Mouse (Mus musculus): ENCODE data around the gene Fam171a2. TPM values are rescaled to one million over a fixed set of nuclear protein-coding genes. Genes with fewer than 3 reads are reported as not detected.

Gene Fam171a2
- total RNA-seq, 2 experiments from 2014 or later: 92.5 to 102 TPM

DNA sequence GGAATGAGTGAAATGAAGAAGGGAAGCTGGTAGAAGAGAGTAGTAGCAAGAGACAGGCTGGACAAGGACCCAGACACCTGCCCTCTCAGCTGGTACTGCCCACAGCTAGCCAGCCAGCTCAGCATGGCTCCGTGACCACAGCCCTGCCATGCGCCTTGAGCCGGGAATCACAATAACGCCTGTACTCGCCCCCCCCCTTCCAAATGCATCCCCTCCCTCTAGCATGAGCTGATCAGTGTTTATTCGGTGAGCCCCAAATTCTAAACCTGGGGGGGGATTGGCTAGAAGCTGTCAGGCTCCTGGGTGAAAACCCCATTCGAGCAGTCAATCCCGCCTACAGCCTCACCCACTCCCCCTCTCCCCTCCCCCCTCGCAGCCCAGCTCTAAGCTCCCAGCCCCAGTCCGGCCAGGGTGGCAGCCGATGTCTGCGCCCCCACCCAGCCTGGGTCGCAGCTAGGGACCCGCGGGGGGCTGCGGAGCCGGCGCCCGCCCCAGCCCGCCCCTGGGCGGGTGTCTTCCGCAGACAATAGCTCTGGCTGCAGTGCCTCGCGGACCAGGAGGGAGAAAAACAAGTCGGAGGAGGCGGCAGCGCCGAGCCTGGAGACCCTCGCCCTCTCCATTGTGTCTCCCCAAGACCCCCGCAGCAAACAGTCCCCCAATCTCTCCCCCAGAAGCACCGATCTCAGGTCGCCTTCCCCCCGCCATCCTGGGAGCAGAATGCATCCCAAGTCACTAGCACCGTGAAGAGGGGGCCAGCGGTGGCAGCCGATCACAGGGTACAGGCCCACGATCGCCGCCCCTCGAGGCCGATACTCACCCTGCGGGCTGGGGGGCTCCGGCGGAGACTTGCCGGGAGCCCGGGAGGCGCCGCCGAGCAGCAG is 661 bp downstream of the Fam171a2 start:
- H3K4me3 ChIP-seq: peak overlapping the region; percentile 85
- DNase-seq (ENCODE audit: low spot score in 2 of 2): no peak

DNA sequence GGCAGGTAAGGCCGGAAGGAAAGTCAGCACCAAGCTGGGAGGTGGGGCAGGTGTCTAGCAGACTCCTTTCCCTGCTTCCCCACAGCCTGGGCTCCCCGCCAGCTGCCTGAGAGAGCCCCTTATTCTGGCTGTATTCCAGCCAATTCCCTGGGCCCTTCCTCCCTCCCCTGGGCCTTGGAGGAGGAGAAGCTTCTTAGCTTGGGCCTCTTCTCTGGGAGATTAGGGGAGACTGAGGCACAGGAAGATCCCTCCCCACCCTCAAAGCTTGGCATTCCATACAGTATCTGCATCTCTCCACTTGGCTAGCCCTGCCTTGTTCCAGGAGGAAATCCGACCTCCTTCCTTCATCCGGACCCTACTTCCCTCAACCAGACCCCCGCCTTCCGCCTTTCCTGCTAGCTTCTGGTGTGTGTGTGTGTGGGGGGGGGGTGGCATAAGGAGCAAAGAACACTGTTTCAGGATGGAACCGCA is 1.6 kb downstream of the Fam171a2 start:
- Histone ChIP-seq H3K27ac (peak overlapping the region; percentile 97), H3K4me3 (peak overlapping the region; percentile 85)
- peak in 1 of 2 experiments; percentile 36 for DNase-seq (ENCODE audit: low spot score in 2 of 2)

More for the DNA sequence above, 661 bp downstream of the Fam171a2 start:
- H3K27ac ChIP-seq: peak overlapping the region; percentile 97
- no peak for TF ChIP-seq CTCF (conservative IDR thresholded peaks at IDR 0.05)

DNA sequence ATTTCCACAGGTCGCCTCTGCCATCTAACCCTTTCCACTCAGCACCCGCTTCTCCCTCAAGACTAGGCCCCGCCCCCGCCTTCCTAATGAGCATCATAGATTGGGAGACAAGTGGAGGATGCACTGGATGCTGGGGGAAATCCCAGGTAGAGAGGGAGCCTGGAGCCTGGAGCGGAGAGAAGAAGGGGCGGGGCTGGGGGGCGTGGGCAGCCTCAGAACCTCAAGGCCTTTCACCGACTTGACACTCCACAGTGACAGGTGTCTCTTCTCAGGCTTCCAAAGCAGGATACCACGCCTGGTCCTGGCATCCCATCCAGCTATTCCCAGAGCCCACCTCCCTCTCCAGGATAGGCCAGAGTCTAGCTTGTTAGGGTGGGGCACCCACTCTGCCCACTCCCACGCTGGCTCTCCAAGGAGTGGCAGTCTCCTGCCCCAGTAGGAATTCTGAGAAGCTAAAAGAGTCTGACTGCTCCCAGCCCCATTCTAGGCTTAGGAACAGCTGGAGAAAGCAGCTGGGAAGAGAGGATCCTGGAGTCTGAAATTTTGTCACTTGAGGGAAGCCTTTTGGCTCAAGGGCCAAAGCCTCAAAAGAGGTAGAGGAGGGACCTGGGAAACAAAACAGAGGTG is 2.1 kb downstream of the Fam171a2 start:
- Histone ChIP-seq H3K27ac (peak overlapping the region; percentile 97), H3K4me3 (peak overlapping the region; percentile 85)
- no peak for DNase-seq (ENCODE audit: low spot score in 2 of 2)
- no peak for TF ChIP-seq CTCF (conservative IDR thresholded peaks at IDR 0.05)

More for the DNA sequence above, 1.6 kb downstream of the Fam171a2 start:
- TF ChIP-seq CTCF (conservative IDR thresholded peaks at IDR 0.05): no peak

GRCm38 (mm10) chr11:102444781-102445180 is 2.7 kb downstream of the Fam171a2 start:
- TF ChIP-seq CTCF (conservative IDR thresholded peaks at IDR 0.05): no peak
- no peak overlapping the region for H3K27ac ChIP-seq
- no peak for DNase-seq (ENCODE audit: low spot score in 2 of 2)
- no peak overlapping the region for H3K4me3 ChIP-seq

- Histone ChIP-seq H3K4me3 (no peak overlapping the region), H3K27ac (no peak overlapping the region)
- DNase-seq (ENCODE audit: low spot score in 2 of 2): no peak
- TF ChIP-seq CTCF (conservative IDR thresholded peaks at IDR 0.05): no peak
These were observed 3.2 kb downstream of the Fam171a2 start for GRCm38 (mm10) chr11:102444321-102444720.

- TF ChIP-seq CTCF (conservative IDR thresholded peaks at IDR 0.05): no peak
- DNase-seq (ENCODE audit: low spot score in 2 of 2): no peak
- no peak overlapping the region for H3K4me3 ChIP-seq
- no peak overlapping the region for H3K27ac ChIP-seq
These were observed 3.7 kb downstream of the Fam171a2 start for GRCm38 (mm10) chr11:102443740-102444139.

GRCm38 (mm10) chr11:102442089-102442488 is 5.4 kb downstream of the Fam171a2 start:
- no peak for TF ChIP-seq CTCF (conservative IDR thresholded peaks at IDR 0.05)
- H3K4me3 ChIP-seq: no peak overlapping the region

DNA sequence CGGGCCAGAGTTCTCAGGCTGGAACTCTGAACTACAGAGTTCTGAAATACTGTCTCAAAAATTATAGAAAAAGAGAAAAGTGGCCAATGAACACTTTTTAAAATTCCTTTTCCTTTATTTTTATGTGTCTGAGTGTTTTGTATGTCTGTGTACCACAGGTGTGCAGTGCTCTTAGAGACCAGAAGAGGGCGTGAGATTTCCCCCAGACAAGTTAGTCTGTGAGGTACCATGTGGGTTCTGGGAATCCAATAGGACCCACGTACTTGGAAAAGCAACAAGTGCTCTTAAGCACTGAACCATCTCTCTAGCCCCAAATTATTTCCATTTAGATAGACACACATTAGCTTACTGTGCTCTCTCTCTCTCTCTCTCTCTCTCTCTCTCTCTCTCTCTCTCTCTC is 6.0 kb downstream of the Fam171a2 start:
- DNase-seq (ENCODE audit: low spot score in 2 of 2): no peak
- no peak overlapping the region for H3K4me3 ChIP-seq
- no peak overlapping the region for H3K27ac ChIP-seq
- peak; percentile 69 for TF ChIP-seq CTCF (conservative IDR thresholded peaks at IDR 0.05)

More at GRCm38 (mm10) chr11:102442089-102442488, 5.4 kb downstream of the Fam171a2 start:
- H3K27ac ChIP-seq: no peak overlapping the region
- DNase-seq (ENCODE audit: low spot score in 2 of 2): no peak

DNA sequence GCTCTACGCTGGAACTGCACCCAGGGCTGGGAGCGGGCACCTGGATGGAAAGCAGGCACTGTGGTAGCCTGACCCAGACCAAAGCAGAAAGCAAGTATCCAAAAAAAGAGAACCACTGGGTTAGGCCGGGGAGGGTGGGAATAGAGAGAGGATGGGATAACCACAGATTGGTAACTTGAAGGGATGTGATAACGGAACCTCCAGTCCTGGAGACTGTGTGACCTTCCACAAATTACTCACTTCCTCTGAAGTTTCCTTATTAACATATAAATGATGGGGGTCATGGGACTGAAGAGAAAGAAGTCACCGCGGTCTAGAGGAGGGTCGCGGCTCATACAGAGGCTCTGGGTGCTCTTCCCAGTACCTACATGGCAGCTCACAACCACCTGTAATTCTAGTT is 7.2 kb downstream of the Fam171a2 start:
- TF ChIP-seq CTCF (conservative IDR thresholded peaks at IDR 0.05): no peak
- no peak overlapping the region for H3K4me3 ChIP-seq
- DNase-seq (ENCODE audit: low spot score in 2 of 2): no peak
- H3K27ac ChIP-seq: no peak overlapping the region

DNA sequence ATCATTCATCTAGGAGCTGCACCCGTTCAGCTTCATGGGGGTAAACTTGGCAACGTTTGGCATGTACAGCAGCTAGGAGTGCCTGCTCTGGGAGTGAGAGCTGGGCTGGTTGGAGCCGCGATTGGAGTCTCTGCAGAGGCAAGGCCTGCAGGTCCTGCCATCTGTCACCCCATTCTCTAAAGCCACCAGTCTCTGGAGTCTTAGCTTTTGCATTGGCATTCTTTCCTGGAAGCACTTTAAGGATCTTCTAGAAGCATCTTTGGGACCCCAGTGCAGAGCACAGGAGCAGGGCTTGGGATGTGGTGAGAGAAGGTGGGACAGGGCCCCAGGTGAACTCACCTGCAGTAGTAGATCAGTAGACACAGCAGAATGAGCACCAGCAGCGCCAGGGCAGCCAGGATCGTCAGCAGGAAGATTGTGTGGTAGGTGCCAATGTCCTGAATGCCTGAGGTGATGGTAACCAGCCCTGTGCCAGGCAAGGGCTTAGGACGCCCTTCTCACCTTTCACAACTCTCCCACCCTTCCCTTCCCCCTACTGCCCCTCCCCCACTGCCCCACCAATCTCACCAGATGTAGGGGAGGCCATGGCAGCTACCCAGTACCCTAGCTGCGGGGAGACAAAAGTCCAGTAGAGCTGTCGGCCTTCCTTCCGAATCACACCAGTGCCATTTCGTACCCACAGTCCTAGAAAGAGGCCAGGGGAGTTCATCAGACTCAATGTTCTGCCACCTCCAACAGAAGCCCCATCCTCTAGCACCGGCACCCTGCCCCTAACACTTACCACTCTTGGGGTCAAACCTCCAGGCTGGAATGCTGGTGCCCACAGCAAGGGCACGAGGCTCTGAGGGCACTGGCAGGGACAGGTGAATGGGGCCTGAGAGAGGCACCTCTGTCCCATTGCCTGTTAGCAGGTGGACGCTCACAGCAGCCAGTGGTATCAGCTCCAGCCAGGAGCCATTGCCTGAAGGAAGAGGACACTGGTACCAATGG is 8.1 kb downstream of the Fam171a2 start:
- H3K4me3 ChIP-seq: no peak overlapping the region; the same call in 1 of the 2 replicates
- H3K27ac ChIP-seq: peak overlapping the region; percentile 92
- TF ChIP-seq CTCF (conservative IDR thresholded peaks at IDR 0.05): no peak
- no peak for DNase-seq (ENCODE audit: low spot score in 2 of 2)

GRCm38 (mm10) chr11:102438212-102439092 is 9.0 kb downstream of the Fam171a2 start:
- DNase-seq (ENCODE audit: low spot score in 2 of 2): peak in 1 of 2 experiments; percentile 88
- peak; percentile 89 for TF ChIP-seq CTCF (conservative IDR thresholded peaks at IDR 0.05)

More at GRCm38 (mm10) chr11:102438212-102439092, 9.0 kb downstream of the Fam171a2 start:
- peak overlapping the region; percentile 92 for H3K27ac ChIP-seq
- peak overlapping the region; percentile 59 for H3K4me3 ChIP-seq
